Mouse (Mus musculus): ENCODE data around the gene Bpifb9b.
A peak's percentile ranks its signal among the peaks of the same experiment; 100 is the strongest.
"Not testable (repeated sequence)": the region's sequence is repeated elsewhere in the genome, so short reads cannot be mapped to it uniquely, and the experiment has no call there.

Gene Bpifb9b

GRCm38 (mm10) chr2:154306927-154307326, at the start of gene Bpifb9b:
Gene Bpifb9b, plus strand, starts transcription at chr2:154307227.
- not testable (repeated sequence) for DNase-seq (ENCODE audit: low read depth, low spot score)

- DNase-seq (ENCODE audit: low read depth, low spot score): not testable (repeated sequence)
These were observed 49.5 kb upstream of the Bpifb9b start, which contains the start of gene Bpifb9a for GRCm38 (mm10) chr2:154257554-154257953. Gene Bpifb9a, plus strand, starts transcription at chr2:154257854.

GRCm38 (mm10) chr2:154264397-154264796, 42.6 kb upstream of the Bpifb9b start:
- DNase-seq (ENCODE audit: low read depth, low spot score): not testable (repeated sequence)

GRCm38 (mm10) chr2:154291866-154292265, 15.2 kb upstream of the Bpifb9b start:
- not testable (repeated sequence) for DNase-seq (ENCODE audit: low read depth, low spot score)

- no peak for DNase-seq (ENCODE audit: low read depth, low spot score)
These were observed 14.2 kb upstream of the Bpifb9b start for GRCm38 (mm10) chr2:154292833-154293232.

GRCm38 (mm10) chr2:154294746-154295145, 12.3 kb upstream of the Bpifb9b start:
- peak; percentile 6 for DNase-seq (ENCODE audit: low read depth, low spot score)

- DNase-seq (ENCODE audit: low read depth, low spot score): peak; percentile 48
These were observed 6.5 kb upstream of the Bpifb9b start for GRCm38 (mm10) chr2:154300496-154300895.

- no peak for DNase-seq (ENCODE audit: low read depth, low spot score)
These were observed 5.3 kb upstream of the Bpifb9b start for GRCm38 (mm10) chr2:154301763-154302162.

GRCm38 (mm10) chr2:154304604-154305003, 2.4 kb upstream of the Bpifb9b start:
- not testable (repeated sequence) for DNase-seq (ENCODE audit: low read depth, low spot score)

GRCm38 (mm10) chr2:154313771-154314170, 6.7 kb downstream of the Bpifb9b start:
- not testable (repeated sequence) for DNase-seq (ENCODE audit: low read depth, low spot score)

- no peak for DNase-seq (ENCODE audit: low read depth, low spot score)
These were observed 19.8 kb downstream of the Bpifb9b start for GRCm38 (mm10) chr2:154326852-154327251.

GRCm38 (mm10) chr2:154335572-154335971, 28.5 kb downstream of the Bpifb9b start:
- DNase-seq (ENCODE audit: low read depth, low spot score): no peak

- no peak for DNase-seq (ENCODE audit: low read depth, low spot score)
These were observed 31.1 kb downstream of the Bpifb9b start for GRCm38 (mm10) chr2:154338161-154338560.

- no peak for DNase-seq (ENCODE audit: low read depth, low spot score)
These were observed 32.3 kb downstream of the Bpifb9b start for GRCm38 (mm10) chr2:154339356-154339755.

- DNase-seq (ENCODE audit: low read depth, low spot score): no peak
These were observed 41.1 kb downstream of the Bpifb9b start for GRCm38 (mm10) chr2:154348152-154348551.

- not testable (repeated sequence) for DNase-seq (ENCODE audit: low read depth, low spot score)
These were observed 47.0 kb downstream of the Bpifb9b start for GRCm38 (mm10) chr2:154354000-154354425.

GRCm38 (mm10) chr2:154367510-154367909, 60.5 kb downstream of the Bpifb9b start:
- no peak for DNase-seq (ENCODE audit: low read depth, low spot score)

Measured in retina, postnatal 7 days (tissue).